Mouse (Mus musculus) hindbrain, embryonic 16.5 days (tissue): ENCODE results near the gene Apobec2. TPM values are rescaled to one million over a fixed set of nuclear protein-coding genes. Genes with fewer than 3 reads are reported as not detected.

Source experiments
- ATAC-seq: fragments of 200-750 bp; cut with Nextera tagmentation; 2 replicates; pipeline ENCODE4 v1.8.0; 2017; ENCODE audit warnings: moderate TSS enrichment, moderate library complexity
- H3K27ac ChIP-seq: fragments of 300-500 bp; sonication (generic); 2 replicates; pipeline ENCODE4 v1.5.1; 2014; ENCODE audit warnings: low read depth, mild to moderate bottlenecking, control low read depth, low read length, moderate library complexity
- H3K27me3 ChIP-seq: fragments of 300-500 bp; sonication (generic); replicated peaks from 2 replicates; pipeline ENCODE4 v1.6.1; 2014; ENCODE audit warnings: low read length; ENCODE audit not compliant: control insufficient read depth, insufficient read depth
- H3K36me3 ChIP-seq: fragments of 300-500 bp; sonication (generic); 2 replicates; pipeline ENCODE4 v1.6.1; 2014; ENCODE audit warnings: mild to moderate bottlenecking, low read length, moderate library complexity, mixed read lengths; ENCODE audit not compliant: control insufficient read depth, insufficient read depth
- H3K4me1 ChIP-seq: fragments of 300-500 bp; sonication (generic); 2 replicates; pipeline ENCODE4 v1.6.1; 2014; ENCODE audit warnings: low read depth, low read length; ENCODE audit not compliant: control insufficient read depth, insufficient read depth
- H3K4me2 ChIP-seq: fragments of 300-500 bp; sonication (generic); 2 replicates; pipeline ENCODE4 v1.6.1; 2014; ENCODE audit warnings: mild to moderate bottlenecking, low read length, control low read depth, moderate library complexity
- H3K4me3 ChIP-seq: fragments of 300-500 bp; sonication (generic); 2 replicates; pipeline ENCODE4 v1.5.1; 2014; ENCODE audit warnings: mild to moderate bottlenecking, low read length, control low read depth, moderate library complexity
- H3K9ac ChIP-seq: fragments of 300-500 bp; sonication (generic); 2 replicates; pipeline ENCODE4 v1.6.1; 2014; ENCODE audit warnings: low read depth, mild to moderate bottlenecking, control low read depth, low read length, moderate library complexity
- H3K9me3 ChIP-seq: fragments of 300-500 bp; sonication (generic); 2 replicates; pipeline ENCODE4 v1.6.1; 2014; ENCODE audit warnings: mild to moderate bottlenecking, low read length, moderate library complexity; ENCODE audit not compliant: control insufficient read depth
- WGBS: fragments of 180-500 bp; shearing (Covaris S2); extraction: QIAGEN DNeasy Blood & Tissue Kit; methylation state at CpG from one replicate; pipeline ENCODE4 v1.1.7; 2014; 5-methylcytosine and 5-hydroxymethylcytosine counted together
- polyA plus RNA-seq: library from polyadenylated mRNA; unstranded; fragments of >200 nt; fragmentation: Nextera tagmentation; extraction: Ambion mirVana; gene quantifications from 2 replicates; pipeline ENCODE4 v1.2.1, GENCODE M21; 2015

Apobec2 gene
- polyA plus RNA-seq, 1 experiment from 2014 or later, result 0.88 TPM

DNA sequence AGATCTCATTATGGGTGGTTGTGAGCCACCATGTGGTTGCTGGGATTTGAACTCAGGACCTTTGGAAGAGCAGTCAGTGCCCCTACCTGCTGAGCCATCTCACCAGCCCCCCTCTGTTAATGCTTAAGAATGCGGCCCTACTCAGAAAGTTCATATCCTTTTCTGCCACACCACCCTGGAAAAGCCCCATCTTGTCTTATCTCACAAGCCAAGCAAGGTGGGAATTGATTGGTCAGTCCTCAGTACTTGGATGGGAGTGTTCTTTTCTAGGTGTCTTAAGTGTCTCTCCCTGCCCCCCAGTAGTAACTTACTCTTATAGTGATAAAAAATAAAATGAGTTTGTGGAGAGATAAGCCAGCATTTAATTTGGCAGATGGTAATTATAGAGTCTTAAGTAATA, 28.0 kb downstream of the Apobec2 start:
- ATAC-seq, result no peak
- Histone ChIP-seq H3K9ac (no peak overlapping the region), H3K4me1 (peaks cover 10% of the 10 kb centered on the region), H3K4me2 (no peak overlapping the region), H3K27ac (no peak overlapping the region), H3K36me3 (peaks cover 4% of the 10 kb centered on the region; the same call in 1 of the 2 replicates), H3K4me3 (no peak overlapping the region), H3K27me3 (no peaks in the 10 kb centered on the region), H3K9me3 (no peaks in the 10 kb centered on the region)
- WGBS, result 93% methylated on average over 1 of the region's 1 CpGs

DNA sequence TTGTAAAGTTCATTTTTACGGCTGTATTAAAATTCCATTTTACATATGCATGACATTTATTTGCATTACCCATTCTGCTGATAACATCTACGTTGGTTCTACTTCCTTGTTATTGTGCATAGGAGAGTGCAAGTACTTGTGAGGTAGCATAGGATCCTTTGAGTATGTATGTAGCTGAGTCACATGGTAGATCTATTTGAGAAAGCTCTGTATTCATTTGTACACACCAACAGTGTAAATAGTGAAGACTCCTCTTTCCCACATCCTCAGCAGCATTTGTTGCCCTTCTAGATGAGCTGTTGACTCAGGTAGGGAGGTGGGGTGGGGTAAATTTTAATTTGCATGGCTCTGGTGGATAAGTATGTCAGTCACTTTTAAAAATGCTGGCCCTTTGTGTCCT, 28.9 kb downstream of the Apobec2 start:
- Histone ChIP-seq H3K4me3 (no peak overlapping the region), H3K9ac (no peak overlapping the region), H3K9me3 (no peaks in the 10 kb centered on the region), H3K4me1 (peaks cover 10% of the 10 kb centered on the region), H3K27ac (no peak overlapping the region), H3K36me3 (peaks cover 9% of the 10 kb centered on the region), H3K4me2 (no peak overlapping the region), H3K27me3 (no peaks in the 10 kb centered on the region)
- no peak for ATAC-seq
- WGBS, result 93% methylated on average over 2 of the region's 2 CpGs

DNA sequence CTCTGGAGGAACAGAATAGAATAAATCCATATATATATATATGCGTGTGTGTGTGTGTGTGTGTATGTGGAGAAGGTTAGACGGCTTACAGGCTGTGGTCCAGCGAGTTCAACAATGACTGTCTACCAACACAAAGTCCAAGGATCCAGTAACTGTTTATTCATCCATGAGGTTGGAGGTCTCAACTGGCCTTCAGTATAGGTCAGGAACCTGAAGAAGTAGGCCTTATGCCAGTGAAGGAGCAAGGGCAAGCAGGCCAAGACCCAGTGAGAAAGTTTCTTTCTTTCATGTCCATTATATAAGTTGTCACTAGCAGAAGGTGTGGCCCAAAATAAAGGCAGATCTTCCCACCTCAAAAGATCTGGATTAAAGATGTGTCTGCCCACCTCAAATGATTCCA, 30.0 kb downstream of the Apobec2 start:
- ATAC-seq, result no peak
- H3K27me3 ChIP-seq, result no peaks in the 10 kb centered on the region
- no peak overlapping the region for H3K27ac ChIP-seq
- WGBS, result 87% methylated on average over 3 of the region's 3 CpGs
- no peak overlapping the region for H3K4me2 ChIP-seq
- H3K4me3 ChIP-seq, result no peak overlapping the region
- no peaks in the 10 kb centered on the region for H3K9me3 ChIP-seq
- H3K9ac ChIP-seq, result no peak overlapping the region
- H3K36me3 ChIP-seq, result peaks cover 13% of the 10 kb centered on the region
- peaks cover 3% of the 10 kb centered on the region for H3K4me1 ChIP-seq

DNA sequence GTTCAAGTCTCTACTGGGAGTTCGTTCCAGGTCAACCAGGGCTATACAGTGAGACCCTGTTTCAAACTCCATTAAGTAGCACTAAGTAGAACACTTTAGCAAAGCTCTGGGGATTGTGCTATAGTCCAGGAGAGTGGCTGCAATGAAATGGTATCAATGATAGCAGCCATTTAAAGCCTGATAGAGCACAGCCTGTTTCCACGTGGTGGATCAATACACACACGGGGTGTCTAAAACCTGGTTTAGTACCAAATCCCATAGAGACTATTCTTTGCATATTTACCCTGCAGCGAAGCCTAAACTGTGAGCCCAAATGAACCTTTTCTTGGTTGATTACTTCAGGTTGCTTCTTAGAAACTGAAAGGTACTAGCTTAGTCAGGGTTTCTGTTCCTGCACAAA, 31.0 kb downstream of the Apobec2 start:
- no peaks in the 10 kb centered on the region for H3K9me3 ChIP-seq
- WGBS, result 89% methylated on average over 4 of the region's 4 CpGs
- H3K27ac ChIP-seq, result no peak overlapping the region
- no peak overlapping the region for H3K4me3 ChIP-seq
- no peak overlapping the region for H3K9ac ChIP-seq
- ATAC-seq, result no peak
- H3K27me3 ChIP-seq, result no peaks in the 10 kb centered on the region
- H3K4me1 ChIP-seq, result no peaks in the 10 kb centered on the region
- H3K4me2 ChIP-seq, result no peak overlapping the region
- H3K36me3 ChIP-seq, result peaks cover 13% of the 10 kb centered on the region

DNA sequence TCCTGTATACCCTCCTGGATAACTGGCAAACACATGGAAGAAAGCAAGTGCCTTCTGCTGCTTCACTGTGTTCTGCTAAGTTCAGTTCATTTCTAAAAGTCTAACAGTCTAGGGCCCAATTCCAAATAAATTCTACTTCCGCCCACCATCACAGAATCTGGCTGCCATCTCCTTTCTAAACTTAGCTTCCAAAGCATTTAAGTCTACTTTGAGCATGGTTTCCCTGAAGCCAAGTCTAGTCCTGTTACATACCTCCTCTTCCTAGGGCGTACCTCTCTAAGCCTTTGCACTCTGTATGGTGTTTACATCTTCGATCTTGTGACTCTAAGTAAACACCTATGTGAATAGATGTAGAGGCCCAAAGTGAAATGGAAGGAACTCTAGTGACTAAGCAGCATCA, 40.1 kb downstream of the Apobec2 start:
- no peak overlapping the region for H3K4me2 ChIP-seq
- H3K27ac ChIP-seq, result no peak overlapping the region
- ATAC-seq, result no peak
- peaks cover 57% of the 10 kb centered on the region for H3K36me3 ChIP-seq
- 100% methylated on average over 3 of the region's 3 CpGs for WGBS
- no peak overlapping the region for H3K9ac ChIP-seq
- H3K27me3 ChIP-seq, result no peaks in the 10 kb centered on the region
- no peak overlapping the region for H3K4me3 ChIP-seq
- H3K4me1 ChIP-seq, result no peaks in the 10 kb centered on the region
- H3K9me3 ChIP-seq, result no peaks in the 10 kb centered on the region

DNA sequence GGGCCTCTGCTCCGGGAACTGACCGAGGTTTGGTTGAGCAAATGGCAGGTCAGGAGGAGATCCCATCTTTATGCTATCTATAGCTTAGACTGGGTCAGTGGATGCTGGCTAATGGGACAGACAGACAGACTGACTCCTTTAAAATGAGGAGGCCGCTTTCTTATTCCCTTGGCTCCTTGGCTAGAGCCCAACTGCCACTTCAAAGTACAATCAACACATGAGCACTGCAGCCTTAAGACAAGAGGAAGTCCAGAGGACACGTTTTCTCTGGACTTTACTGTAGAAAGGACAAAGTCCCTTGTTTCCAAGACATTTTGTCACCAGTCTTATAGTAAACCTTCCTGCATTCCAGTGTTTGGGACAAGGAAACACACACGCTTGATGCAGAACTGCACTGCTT, 41.3 kb downstream of the Apobec2 start:
- Histone ChIP-seq H3K4me3 (no peak overlapping the region), H3K27ac (no peak overlapping the region), H3K9me3 (no peaks in the 10 kb centered on the region), H3K9ac (no peak overlapping the region), H3K36me3 (peaks cover 62% of the 10 kb centered on the region), H3K4me1 (no peaks in the 10 kb centered on the region), H3K4me2 (no peak overlapping the region), H3K27me3 (no peaks in the 10 kb centered on the region)
- WGBS, result 90% methylated on average over 5 of the region's 5 CpGs
- no peak for ATAC-seq

DNA sequence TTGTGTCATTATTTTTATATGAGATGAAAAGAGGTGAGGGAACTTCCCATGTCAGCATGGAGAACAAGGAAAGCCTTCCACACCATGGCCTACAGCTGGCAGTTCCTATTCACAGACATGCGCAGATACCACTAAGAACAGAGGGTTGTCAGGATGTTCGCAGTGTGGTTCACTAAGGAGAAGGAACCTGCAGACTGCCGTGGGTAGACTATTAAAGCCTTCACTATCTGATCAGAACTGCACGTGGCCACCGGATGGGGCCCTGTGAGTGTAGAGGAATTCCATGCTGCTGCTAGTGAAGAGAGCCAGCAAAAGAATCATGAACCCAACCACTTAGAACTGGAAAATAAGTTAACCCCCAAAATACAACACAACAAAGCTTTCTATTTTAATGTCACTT, 43.3 kb downstream of the Apobec2 start:
- no peak for ATAC-seq
- WGBS, result 95% methylated on average over 5 of the region's 5 CpGs
- H3K4me2 ChIP-seq, result no peak overlapping the region
- no peak overlapping the region for H3K4me3 ChIP-seq
- no peaks in the 10 kb centered on the region for H3K4me1 ChIP-seq
- H3K27ac ChIP-seq, result no peak overlapping the region
- no peaks in the 10 kb centered on the region for H3K27me3 ChIP-seq
- no peaks in the 10 kb centered on the region for H3K9me3 ChIP-seq
- H3K36me3 ChIP-seq, result peaks cover 57% of the 10 kb centered on the region
- H3K9ac ChIP-seq, result no peak overlapping the region

DNA sequence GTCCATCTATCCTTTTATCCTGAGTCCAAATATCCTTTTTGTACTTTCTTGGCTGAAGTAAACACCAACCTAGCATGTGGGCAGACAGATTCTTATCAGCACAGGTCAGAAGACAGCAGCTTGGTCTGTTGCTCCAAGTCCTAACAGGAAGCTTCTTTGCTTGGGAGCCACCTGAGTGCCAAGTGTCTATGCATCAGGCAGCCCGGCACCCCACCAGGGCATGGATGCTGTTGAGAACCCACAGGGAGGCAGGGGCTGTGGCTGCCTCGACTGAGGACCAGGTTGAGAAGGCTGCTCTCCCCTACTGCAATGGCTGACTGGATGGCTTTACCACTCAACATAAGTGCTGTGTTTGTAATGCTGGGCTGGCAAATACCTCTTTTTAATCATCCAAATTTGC, 44.1 kb downstream of the Apobec2 start:
- Histone ChIP-seq H3K4me1 (no peaks in the 10 kb centered on the region), H3K9me3 (no peaks in the 10 kb centered on the region), H3K36me3 (peaks cover 57% of the 10 kb centered on the region), H3K27ac (no peak overlapping the region), H3K9ac (no peak overlapping the region), H3K27me3 (no peaks in the 10 kb centered on the region), H3K4me3 (no peak overlapping the region), H3K4me2 (no peak overlapping the region)
- no peak for ATAC-seq
- WGBS, result 93% methylated on average over 2 of the region's 2 CpGs

DNA sequence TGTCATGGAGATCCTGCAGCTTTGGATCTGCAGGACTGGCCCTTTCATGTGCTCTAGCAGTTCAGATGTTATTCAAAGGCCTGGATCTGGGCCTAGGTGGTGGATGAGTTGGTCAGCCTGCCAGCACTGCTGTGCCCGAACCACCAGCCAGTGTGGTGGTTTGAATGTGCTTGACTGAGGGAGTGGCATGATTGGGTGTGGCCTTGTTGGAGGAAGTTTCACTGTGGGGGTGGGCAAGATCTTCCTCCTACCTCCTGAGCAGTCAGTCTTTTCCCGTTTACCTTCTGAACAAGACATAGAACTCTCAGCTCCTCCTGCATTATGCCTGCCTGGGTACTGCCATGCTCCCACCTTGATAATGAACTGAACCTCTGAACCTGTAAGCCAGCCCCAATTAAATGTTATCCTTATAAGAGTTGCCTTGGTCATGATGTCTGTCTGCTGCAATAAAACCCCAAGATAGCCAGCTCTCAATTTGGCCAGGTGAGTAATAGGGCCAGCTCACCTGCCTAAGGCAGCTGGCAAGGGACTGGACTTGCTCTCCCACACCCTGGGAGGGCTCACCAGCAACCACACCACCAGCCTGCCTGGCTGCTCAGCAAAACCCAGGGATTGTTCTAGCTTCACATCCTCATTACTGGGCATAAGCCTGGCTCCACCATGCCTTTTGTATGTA, 46.8 kb downstream of the Apobec2 start:
- ATAC-seq, result no peak
- WGBS, result 82% methylated on average over 2 of the region's 2 CpGs
- Histone ChIP-seq H3K9ac (no peak overlapping the region), H3K36me3 (peaks cover 33% of the 10 kb centered on the region), H3K4me1 (no peaks in the 10 kb centered on the region), H3K27ac (no peak overlapping the region), H3K9me3 (no peaks in the 10 kb centered on the region), H3K4me3 (no peak overlapping the region), H3K4me2 (no peak overlapping the region), H3K27me3 (no peaks in the 10 kb centered on the region)

DNA sequence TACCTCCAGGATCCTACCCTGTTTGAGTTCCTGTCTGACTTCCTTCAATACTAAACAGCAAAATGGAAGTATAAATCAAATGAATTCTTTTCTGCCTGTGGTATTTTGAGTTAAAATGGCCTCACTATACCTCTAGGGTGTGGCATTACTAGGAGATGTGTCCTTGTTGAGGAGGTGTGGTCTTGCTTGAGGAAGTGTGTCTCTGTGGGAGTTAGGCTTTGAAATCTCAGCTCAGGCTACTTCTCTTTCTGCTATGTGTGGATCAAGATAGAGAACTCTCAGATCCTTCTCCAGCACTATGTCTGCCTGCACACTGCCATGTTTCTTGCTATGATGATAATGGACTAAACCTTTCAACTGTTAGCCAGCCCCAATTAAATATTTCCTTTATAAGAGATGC, 53.7 kb downstream of the Apobec2 start:
- Histone ChIP-seq H3K4me3 (no peak overlapping the region), H3K36me3 (no peaks in the 10 kb centered on the region), H3K4me1 (no peaks in the 10 kb centered on the region), H3K4me2 (no peak overlapping the region), H3K27me3 (no peaks in the 10 kb centered on the region), H3K27ac (no peak overlapping the region), H3K9ac (no peak overlapping the region), H3K9me3 (no peaks in the 10 kb centered on the region)
- no peak for ATAC-seq
